Mouse (Mus musculus): ENCODE measurements at regions not wholly inside any gene's neighbourhood (a gene's known extent, or its start where the extent isn't known, plus 50 kb on each side); places are given as distances from the start of the nearest gene placed in this dataset.

DNA sequence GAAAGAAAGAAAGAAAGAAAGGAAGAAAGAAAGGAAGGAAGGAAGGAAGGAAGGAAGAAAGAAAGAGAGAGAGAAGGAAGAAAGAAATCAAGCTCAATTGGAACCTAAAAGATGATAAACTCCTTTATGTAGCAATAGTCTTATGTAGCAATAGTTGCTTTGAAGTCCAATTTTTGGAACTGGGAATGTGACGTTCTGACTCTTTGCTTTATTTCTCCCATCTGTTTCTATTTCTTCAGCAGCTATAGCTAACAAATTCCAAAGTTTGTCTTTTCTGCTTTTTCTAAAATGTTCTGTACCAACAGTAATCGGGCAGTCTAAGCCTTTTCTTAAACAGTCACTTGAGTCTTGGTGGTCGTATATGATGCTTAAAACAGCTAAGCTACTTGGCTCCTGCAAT lies 287.7 kb downstream of the Lmx1a start:
- peaks cover 17% of the 10 kb centered on the region for H3K9me3 ChIP-seq (replicated peaks)
- no peak for DNase-seq (ENCODE audit: low spot score)
- H3K27me3 ChIP-seq (ENCODE audit: insufficient read depth, low read length) = no peaks in the 10 kb centered on the region
- no peak overlapping the region for H3K4me3 ChIP-seq (ENCODE audit: low read depth, low read length)
- no peaks in the 10 kb centered on the region for H3K4me1 ChIP-seq (ENCODE audit: insufficient read depth, low read depth, low read length)
- ATAC-seq (ENCODE audit: extremely low read depth, insufficient number of reproducible peaks, low FRiP score, poor library complexity, severe bottlenecking) = no peak
- no peaks in the 10 kb centered on the region for H3K36me3 ChIP-seq (replicated peaks)
- TF ChIP-seq CTCF (IDR thresholded peaks at IDR 0.05; ENCODE audit: low read depth, low read length) (no peak), GATA1 (IDR thresholded peaks at IDR 0.05; ENCODE audit: borderline replicate concordance, low read length) (no peak), TAL1 (conservative IDR thresholded peaks at IDR 0.05; ENCODE audit: low read depth, low read length) (no peak), GATA2 (IDR thresholded peaks at IDR 0.05; ENCODE audit: borderline replicate concordance, low read depth, low read length) (no peak), POLR2AphosphoS5 (IDR thresholded peaks at IDR 0.05; ENCODE audit: insufficient replicate concordance, low read depth, low read length) (no peak)

DNA sequence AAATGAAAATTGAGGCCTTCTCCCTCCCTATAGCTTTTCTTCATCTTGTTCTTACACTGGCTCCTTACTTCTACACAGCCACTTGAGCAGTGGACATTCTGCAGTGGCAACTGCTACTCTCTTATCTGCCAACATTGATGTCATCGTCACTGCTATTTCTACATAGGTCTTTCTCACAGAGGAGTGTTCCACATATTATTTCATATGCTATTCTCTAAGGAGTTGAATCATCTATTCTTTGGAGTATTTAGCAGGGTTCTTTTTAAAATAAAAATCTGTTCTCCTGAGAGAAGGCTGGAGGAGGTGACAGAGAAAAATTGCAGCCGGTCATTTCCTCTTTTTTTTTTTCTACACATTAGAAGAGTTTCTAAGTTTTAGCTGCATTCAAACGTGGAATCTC lies 290.1 kb downstream of the Lmx1a start:
- Histone ChIP-seq H3K27me3 (ENCODE audit: insufficient read depth, low read length) (no peaks in the 10 kb centered on the region), H3K4me1 (ENCODE audit: insufficient read depth, low read depth, low read length) (no peaks in the 10 kb centered on the region), H3K4me3 (ENCODE audit: low read depth, low read length) (no peak overlapping the region), H3K36me3 (replicated peaks) (no peaks in the 10 kb centered on the region), H3K9me3 (replicated peaks) (peaks cover 18% of the 10 kb centered on the region)
- TF ChIP-seq TAL1 (conservative IDR thresholded peaks at IDR 0.05; ENCODE audit: low read depth, low read length) (no peak), POLR2AphosphoS5 (IDR thresholded peaks at IDR 0.05; ENCODE audit: insufficient replicate concordance, low read depth, low read length) (no peak), GATA1 (IDR thresholded peaks at IDR 0.05; ENCODE audit: borderline replicate concordance, low read length) (no peak), CTCF (IDR thresholded peaks at IDR 0.05; ENCODE audit: low read depth, low read length) (no peak), GATA2 (IDR thresholded peaks at IDR 0.05; ENCODE audit: borderline replicate concordance, low read depth, low read length) (no peak)
- ATAC-seq (ENCODE audit: extremely low read depth, insufficient number of reproducible peaks, low FRiP score, poor library complexity, severe bottlenecking) (no peak), DNase-seq (ENCODE audit: low spot score) (no peak)

DNA sequence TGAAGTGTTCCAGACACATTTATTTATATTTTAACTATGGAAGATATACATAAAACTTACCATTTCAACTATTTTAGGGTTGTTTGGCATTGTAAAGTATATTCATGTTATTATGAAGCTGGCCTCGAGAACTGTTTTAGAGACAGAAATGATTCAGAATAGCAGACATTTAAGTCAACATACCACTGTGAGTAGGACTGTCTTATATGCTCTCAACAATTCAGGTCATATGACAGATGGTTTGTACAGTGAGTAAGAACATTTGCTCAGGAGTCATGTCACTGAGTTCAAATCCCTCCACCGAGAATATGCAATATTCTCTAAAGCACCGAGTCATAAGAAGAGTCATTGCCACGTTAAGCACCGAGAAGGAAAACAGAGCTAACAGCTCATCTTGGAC lies 290.6 kb downstream of the Lmx1a start:
- H3K4me1 ChIP-seq (ENCODE audit: insufficient read depth, low read depth, low read length) = no peaks in the 10 kb centered on the region
- no peaks in the 10 kb centered on the region for H3K27me3 ChIP-seq (ENCODE audit: insufficient read depth, low read length)
- peaks cover 19% of the 10 kb centered on the region for H3K9me3 ChIP-seq (replicated peaks)
- no peak for ATAC-seq (ENCODE audit: extremely low read depth, insufficient number of reproducible peaks, low FRiP score, poor library complexity, severe bottlenecking)
- TF ChIP-seq POLR2AphosphoS5 (IDR thresholded peaks at IDR 0.05; ENCODE audit: insufficient replicate concordance, low read depth, low read length) = no peak
- no peak for TF ChIP-seq GATA1 (IDR thresholded peaks at IDR 0.05; ENCODE audit: borderline replicate concordance, low read length)
- no peak for TF ChIP-seq TAL1 (conservative IDR thresholded peaks at IDR 0.05; ENCODE audit: low read depth, low read length)
- TF ChIP-seq GATA2 (IDR thresholded peaks at IDR 0.05; ENCODE audit: borderline replicate concordance, low read depth, low read length) = no peak
- no peak for TF ChIP-seq CTCF (IDR thresholded peaks at IDR 0.05; ENCODE audit: low read depth, low read length)
- H3K36me3 ChIP-seq (replicated peaks) = no peaks in the 10 kb centered on the region
- no peak for DNase-seq (ENCODE audit: low spot score)
- H3K4me3 ChIP-seq (ENCODE audit: low read depth, low read length) = no peak overlapping the region

DNA sequence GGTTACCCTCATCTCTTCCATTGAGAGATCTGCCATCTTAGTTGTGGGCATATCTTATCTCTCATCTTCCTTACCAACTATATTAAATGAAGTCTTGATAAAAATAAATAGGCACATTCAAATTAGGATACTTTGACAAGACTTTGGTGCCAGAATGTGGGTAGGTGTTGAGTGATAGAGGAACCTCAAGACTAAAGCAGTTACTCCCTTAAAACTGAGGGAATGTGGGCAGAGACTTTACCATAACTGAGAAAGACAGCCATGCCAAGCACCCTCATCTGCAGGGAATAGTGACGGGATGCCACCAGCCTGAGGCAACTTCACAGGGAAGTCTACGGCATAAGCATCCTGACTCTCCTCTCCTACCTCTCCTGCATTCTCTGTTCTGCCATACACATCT lies 292.3 kb downstream of the Lmx1a start:
- no peak for TF ChIP-seq GATA1 (IDR thresholded peaks at IDR 0.05; ENCODE audit: borderline replicate concordance, low read length)
- TF ChIP-seq GATA2 (IDR thresholded peaks at IDR 0.05; ENCODE audit: borderline replicate concordance, low read depth, low read length) = no peak
- no peak for TF ChIP-seq TAL1 (conservative IDR thresholded peaks at IDR 0.05; ENCODE audit: low read depth, low read length)

DNA sequence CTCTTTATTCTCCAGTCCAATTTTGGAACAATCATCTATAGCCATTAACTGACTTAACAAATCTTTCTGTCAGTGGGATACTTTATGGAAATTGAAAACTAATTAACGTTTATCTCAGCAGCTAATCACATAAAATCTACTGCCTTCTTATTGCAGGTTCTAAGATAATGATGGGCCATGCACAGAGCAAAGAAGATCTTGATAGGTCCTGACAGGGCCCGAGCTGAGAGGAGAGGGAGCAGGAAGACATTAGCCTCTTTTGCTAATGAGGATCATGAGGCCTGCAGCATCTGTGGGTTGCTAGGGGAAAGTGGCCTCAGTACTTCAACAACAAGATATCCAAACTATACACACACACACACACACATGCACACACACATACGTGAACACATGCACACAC lies 318.4 kb downstream of the Lmx1a start:
- H3K4me1 ChIP-seq (ENCODE audit: insufficient read depth, low read depth, low read length) = no peaks in the 10 kb centered on the region
- TF ChIP-seq CTCF (IDR thresholded peaks at IDR 0.05; ENCODE audit: low read depth, low read length) = no peak
- no peak for TF ChIP-seq POLR2AphosphoS5 (IDR thresholded peaks at IDR 0.05; ENCODE audit: insufficient replicate concordance, low read depth, low read length)
- no peak for TF ChIP-seq GATA1 (IDR thresholded peaks at IDR 0.05; ENCODE audit: borderline replicate concordance, low read length)
- TF ChIP-seq TAL1 (conservative IDR thresholded peaks at IDR 0.05; ENCODE audit: low read depth, low read length) = no peak
- TF ChIP-seq GATA2 (IDR thresholded peaks at IDR 0.05; ENCODE audit: borderline replicate concordance, low read depth, low read length) = no peak
- peaks cover 34% of the 10 kb centered on the region for H3K9me3 ChIP-seq (replicated peaks)
- DNase-seq (ENCODE audit: low spot score) (no peak), ATAC-seq (ENCODE audit: extremely low read depth, insufficient number of reproducible peaks, low FRiP score, poor library complexity, severe bottlenecking) (no peak)
- no peaks in the 10 kb centered on the region for H3K36me3 ChIP-seq (replicated peaks)
- no peaks in the 10 kb centered on the region for H3K27me3 ChIP-seq (ENCODE audit: insufficient read depth, low read length)
- H3K4me3 ChIP-seq (ENCODE audit: low read depth, low read length) = no peak overlapping the region

More for the DNA sequence above, 292.3 kb downstream of the Lmx1a start:
- peaks cover 19% of the 10 kb centered on the region for H3K9me3 ChIP-seq (replicated peaks)
- ATAC-seq (ENCODE audit: extremely low read depth, insufficient number of reproducible peaks, low FRiP score, poor library complexity, severe bottlenecking) (no peak), DNase-seq (ENCODE audit: low spot score) (no peak)
- no peak overlapping the region for H3K4me3 ChIP-seq (ENCODE audit: low read depth, low read length)
- no peaks in the 10 kb centered on the region for H3K27me3 ChIP-seq (ENCODE audit: insufficient read depth, low read length)
- H3K4me1 ChIP-seq (ENCODE audit: insufficient read depth, low read depth, low read length) = no peaks in the 10 kb centered on the region
- no peaks in the 10 kb centered on the region for H3K36me3 ChIP-seq (replicated peaks)

DNA sequence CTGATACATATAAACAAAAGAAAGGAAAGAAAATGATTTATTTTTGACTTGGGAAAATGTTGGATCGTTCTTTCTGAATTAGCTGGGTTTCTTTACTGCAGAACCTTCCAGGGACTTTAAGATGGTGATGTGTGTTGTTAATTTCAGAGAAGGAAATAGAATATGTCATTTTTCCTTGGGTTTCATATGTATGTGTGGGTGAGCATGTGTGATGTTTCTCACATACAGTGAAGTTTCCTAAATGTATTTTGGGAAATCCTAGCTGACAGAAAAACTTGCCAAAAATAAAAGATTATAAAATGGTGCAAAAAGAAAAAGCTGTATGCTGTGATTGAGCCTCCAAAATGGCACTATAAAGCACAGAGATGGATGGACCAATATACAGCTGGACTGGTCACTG lies 319.2 kb downstream of the Lmx1a start:
- ATAC-seq (ENCODE audit: extremely low read depth, insufficient number of reproducible peaks, low FRiP score, poor library complexity, severe bottlenecking) (no peak), DNase-seq (ENCODE audit: low spot score) (no peak)
- Histone ChIP-seq H3K9me3 (replicated peaks) (peaks cover 34% of the 10 kb centered on the region), H3K36me3 (replicated peaks) (no peaks in the 10 kb centered on the region), H3K4me3 (ENCODE audit: low read depth, low read length) (no peak overlapping the region), H3K4me1 (ENCODE audit: insufficient read depth, low read depth, low read length) (no peaks in the 10 kb centered on the region), H3K27me3 (ENCODE audit: insufficient read depth, low read length) (no peaks in the 10 kb centered on the region)
- no peak for TF ChIP-seq GATA1 (IDR thresholded peaks at IDR 0.05; ENCODE audit: borderline replicate concordance, low read length)
- TF ChIP-seq POLR2AphosphoS5 (IDR thresholded peaks at IDR 0.05; ENCODE audit: insufficient replicate concordance, low read depth, low read length) = no peak
- TF ChIP-seq TAL1 (conservative IDR thresholded peaks at IDR 0.05; ENCODE audit: low read depth, low read length) = no peak
- no peak for TF ChIP-seq CTCF (IDR thresholded peaks at IDR 0.05; ENCODE audit: low read depth, low read length)
- no peak for TF ChIP-seq GATA2 (IDR thresholded peaks at IDR 0.05; ENCODE audit: borderline replicate concordance, low read depth, low read length)

DNA sequence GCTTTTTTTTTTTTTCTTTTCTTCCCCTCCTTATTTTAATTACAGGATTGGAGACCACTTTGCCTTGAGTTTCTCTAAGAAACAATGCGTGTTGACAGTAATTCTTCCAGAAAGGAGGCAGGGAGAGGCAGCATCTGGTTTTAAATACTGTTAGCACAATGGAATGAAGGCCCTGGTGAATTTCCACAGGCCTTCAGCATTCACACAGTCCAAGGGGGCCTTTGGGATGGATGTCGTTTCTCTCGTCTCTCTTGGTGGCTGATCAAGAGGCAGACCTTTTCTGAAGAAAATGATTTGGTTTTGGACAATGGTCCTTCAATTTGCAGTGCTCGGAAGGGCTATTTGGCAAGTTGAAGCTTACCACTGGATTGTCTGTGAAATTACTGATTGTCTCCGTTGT lies 321.4 kb downstream of the Lmx1a start:
- TF ChIP-seq CTCF (IDR thresholded peaks at IDR 0.05; ENCODE audit: low read depth, low read length) (no peak), GATA1 (IDR thresholded peaks at IDR 0.05; ENCODE audit: borderline replicate concordance, low read length) (no peak), POLR2AphosphoS5 (IDR thresholded peaks at IDR 0.05; ENCODE audit: insufficient replicate concordance, low read depth, low read length) (no peak), GATA2 (IDR thresholded peaks at IDR 0.05; ENCODE audit: borderline replicate concordance, low read depth, low read length) (no peak), TAL1 (conservative IDR thresholded peaks at IDR 0.05; ENCODE audit: low read depth, low read length) (no peak)
- Histone ChIP-seq H3K9me3 (replicated peaks) (peaks cover 30% of the 10 kb centered on the region), H3K27me3 (ENCODE audit: insufficient read depth, low read length) (no peaks in the 10 kb centered on the region), H3K36me3 (replicated peaks) (no peaks in the 10 kb centered on the region), H3K4me1 (ENCODE audit: insufficient read depth, low read depth, low read length) (no peaks in the 10 kb centered on the region), H3K4me3 (ENCODE audit: low read depth, low read length) (no peak overlapping the region)
- no peak for DNase-seq (ENCODE audit: low spot score)
- ATAC-seq (ENCODE audit: extremely low read depth, insufficient number of reproducible peaks, low FRiP score, poor library complexity, severe bottlenecking) = no peak
